Mouse (Mus musculus): ENCODE measurements at regions not wholly inside any gene's neighbourhood (a gene's known extent, or its start where the extent isn't known, plus 50 kb on each side); places are given as distances from the start of the nearest gene placed in this dataset.
A peak's percentile ranks its signal among the peaks of the same experiment; 100 is the strongest.

DNA sequence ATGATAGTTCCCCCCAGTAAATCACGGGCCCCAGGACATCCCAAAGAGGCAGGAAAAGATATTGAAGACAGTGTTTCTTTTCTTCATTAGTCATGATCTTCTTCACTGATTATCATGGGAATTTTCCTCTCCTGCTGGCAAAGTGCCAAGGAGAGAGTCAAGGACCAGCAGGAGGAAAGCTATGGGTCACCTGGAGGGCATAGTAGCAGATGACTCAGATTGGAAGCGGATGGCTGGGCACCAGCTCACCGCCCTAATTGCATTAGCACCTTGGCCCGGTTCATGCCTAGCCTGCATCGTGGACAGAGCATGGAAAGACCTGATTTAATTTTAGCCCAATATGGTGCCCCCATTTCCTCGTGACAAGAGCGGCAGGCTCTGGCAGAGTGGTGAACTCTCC is 132.2 kb downstream of the Ttc8 start:
- DNase-seq: peak in 1 of 2 experiments; percentile 3
- no peaks in the 10 kb centered on the region for H3K4me1 ChIP-seq (ENCODE audit: control insufficient read depth, insufficient read depth, low read length)
- no peak overlapping the region for H3K4me3 ChIP-seq
- no peaks in the 10 kb centered on the region for H3K36me3 ChIP-seq (ENCODE audit: control insufficient read depth, insufficient read depth, low read length)
- H3K9ac ChIP-seq (ENCODE audit: low read depth, low read length): no peak overlapping the region
- H3K27ac ChIP-seq: no peak overlapping the region
- H3K27me3 ChIP-seq (ENCODE audit: control insufficient read depth, insufficient read depth, low read length): no peaks in the 10 kb centered on the region
- WGBS: 72% methylated on average over 7 of the region's 7 CpGs
- no peak for TF ChIP-seq POLR2A (IDR thresholded peaks at IDR 0.05; ENCODE audit: insufficient read depth, low read depth, low read length)
- TF ChIP-seq EP300 (IDR thresholded peaks at IDR 0.05; ENCODE audit: insufficient read depth, low read depth, low read length): no peak
- no peak for TF ChIP-seq CTCF (IDR thresholded peaks at IDR 0.05)
- no peaks in the 10 kb centered on the region for H3K79me2 ChIP-seq (replicated peaks; ENCODE audit: control insufficient read depth, insufficient read depth, low read length)
- intact Hi-C loops (cut with DNase I): no loop called here

DNA sequence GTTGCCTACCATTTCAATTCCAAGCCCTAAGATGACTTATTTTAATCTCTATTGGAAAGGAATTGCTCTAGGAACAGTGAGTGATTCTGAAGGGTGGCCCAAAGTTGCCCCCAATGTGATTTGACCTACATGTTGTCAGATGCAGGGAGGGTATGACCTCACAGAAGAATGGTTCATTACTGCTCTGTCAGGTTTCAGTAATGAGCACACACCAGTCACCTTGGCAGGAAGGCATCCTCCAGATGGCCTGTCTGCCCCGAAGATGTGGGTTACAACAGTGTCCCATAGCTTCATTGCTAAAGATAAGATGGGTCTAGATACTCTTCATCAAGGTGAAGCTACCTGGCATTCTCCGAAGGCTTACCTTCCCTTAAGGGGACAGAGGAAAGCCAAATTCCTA is 137.1 kb downstream of the Ttc8 start:
- Histone ChIP-seq H3K4me3 (no peak overlapping the region), H3K36me3 (ENCODE audit: control insufficient read depth, insufficient read depth, low read length) (no peaks in the 10 kb centered on the region), H3K27ac (no peak overlapping the region), H3K79me2 (replicated peaks; ENCODE audit: control insufficient read depth, insufficient read depth, low read length) (no peaks in the 10 kb centered on the region), H3K4me1 (ENCODE audit: control insufficient read depth, insufficient read depth, low read length) (no peaks in the 10 kb centered on the region), H3K27me3 (ENCODE audit: control insufficient read depth, insufficient read depth, low read length) (no peaks in the 10 kb centered on the region), H3K9ac (ENCODE audit: low read depth, low read length) (no peak overlapping the region)
- DNase-seq: no peak
- WGBS: 82% methylated on average over 2 of the region's 2 CpGs
- TF ChIP-seq CTCF (IDR thresholded peaks at IDR 0.05) (no peak), EP300 (IDR thresholded peaks at IDR 0.05; ENCODE audit: insufficient read depth, low read depth, low read length) (no peak)
- intact Hi-C loops (cut with DNase I): no loop called here

DNA sequence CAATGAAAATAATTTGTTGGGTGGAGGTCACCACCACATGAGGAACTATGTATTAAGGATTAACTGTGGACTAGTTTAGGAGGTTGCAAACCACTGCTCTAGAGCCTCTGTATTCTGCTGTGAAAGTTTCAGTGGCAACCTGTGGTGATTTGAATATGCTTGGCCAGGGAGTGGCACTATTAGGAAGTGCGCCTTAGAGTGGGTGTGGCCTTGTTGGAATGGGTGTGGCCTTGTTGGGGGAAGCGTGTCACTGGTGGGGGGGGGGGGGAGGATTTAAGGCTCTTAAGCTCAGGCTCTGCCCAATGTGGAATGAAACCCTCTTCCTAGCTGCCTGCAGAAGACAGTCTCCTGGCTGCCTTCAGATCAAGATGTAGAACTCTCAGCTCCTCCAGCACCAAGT is 138.5 kb downstream of the Ttc8 start:
- WGBS: 70% methylated on average over 2 of the region's 2 CpGs
- no peak for DNase-seq
- Histone ChIP-seq H3K27me3 (ENCODE audit: control insufficient read depth, insufficient read depth, low read length) (no peaks in the 10 kb centered on the region), H3K9ac (ENCODE audit: low read depth, low read length) (no peak overlapping the region), H3K36me3 (ENCODE audit: control insufficient read depth, insufficient read depth, low read length) (no peaks in the 10 kb centered on the region), H3K4me1 (ENCODE audit: control insufficient read depth, insufficient read depth, low read length) (no peaks in the 10 kb centered on the region), H3K27ac (no peak overlapping the region), H3K79me2 (replicated peaks; ENCODE audit: control insufficient read depth, insufficient read depth, low read length) (no peaks in the 10 kb centered on the region), H3K4me3 (no peak overlapping the region)
- intact Hi-C loops (cut with DNase I): no loop called here
- TF ChIP-seq EP300 (IDR thresholded peaks at IDR 0.05; ENCODE audit: insufficient read depth, low read depth, low read length): no peak

DNA sequence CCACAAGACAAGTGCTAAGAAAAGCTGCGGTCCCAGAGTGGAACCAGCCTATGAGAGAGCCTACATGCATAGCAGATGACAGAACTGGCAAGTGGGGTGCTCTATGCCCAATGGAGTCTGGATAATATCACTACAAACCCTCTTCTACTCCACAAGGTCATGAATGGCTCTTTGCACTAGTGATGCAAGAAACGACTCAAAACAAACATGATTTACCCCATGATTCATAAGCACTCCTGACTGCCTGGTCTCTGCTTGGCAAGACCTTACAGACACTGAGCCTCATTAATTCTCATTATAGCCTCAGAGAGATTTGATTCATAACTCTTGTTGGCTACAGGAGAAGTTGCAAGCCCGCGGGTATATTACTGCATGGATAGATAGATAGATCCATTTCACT is 139.1 kb downstream of the Ttc8 start:
- intact Hi-C loops (cut with DNase I): no loop called here
- TF ChIP-seq EP300 (IDR thresholded peaks at IDR 0.05; ENCODE audit: insufficient read depth, low read depth, low read length) (no peak), CTCF (IDR thresholded peaks at IDR 0.05) (no peak), POLR2A (IDR thresholded peaks at IDR 0.05; ENCODE audit: insufficient read depth, low read depth, low read length) (no peak)
- no peaks in the 10 kb centered on the region for H3K36me3 ChIP-seq (ENCODE audit: control insufficient read depth, insufficient read depth, low read length)
- no peak overlapping the region for H3K27ac ChIP-seq
- no peaks in the 10 kb centered on the region for H3K79me2 ChIP-seq (replicated peaks; ENCODE audit: control insufficient read depth, insufficient read depth, low read length)
- no peaks in the 10 kb centered on the region for H3K4me1 ChIP-seq (ENCODE audit: control insufficient read depth, insufficient read depth, low read length)
- no peak for DNase-seq
- WGBS: 89% methylated on average over 4 of the region's 4 CpGs
- no peak overlapping the region for H3K4me3 ChIP-seq
- H3K9ac ChIP-seq (ENCODE audit: low read depth, low read length): no peak overlapping the region
- no peaks in the 10 kb centered on the region for H3K27me3 ChIP-seq (ENCODE audit: control insufficient read depth, insufficient read depth, low read length)

DNA sequence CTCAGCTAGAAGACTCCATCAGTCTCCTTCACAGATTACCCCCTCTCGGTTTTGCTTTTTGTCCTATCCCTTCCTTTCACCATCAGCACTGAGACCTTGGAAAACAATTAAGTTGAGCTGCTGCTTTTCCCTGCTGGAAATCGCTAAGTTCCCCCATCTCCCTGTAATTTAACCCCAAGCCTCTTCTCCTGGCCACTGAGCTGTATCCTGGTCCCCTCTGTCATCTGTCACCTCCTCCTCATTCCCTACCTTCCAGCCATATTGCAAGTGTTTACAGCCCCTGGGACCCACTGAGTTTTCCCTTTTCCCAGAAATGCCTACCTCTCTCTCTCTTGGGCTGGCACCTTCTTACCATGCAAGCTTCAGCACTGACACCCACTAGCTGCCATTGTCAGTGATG is 140.3 kb downstream of the Ttc8 start:
- no peaks in the 10 kb centered on the region for H3K27me3 ChIP-seq (ENCODE audit: control insufficient read depth, insufficient read depth, low read length)
- no peaks in the 10 kb centered on the region for H3K4me1 ChIP-seq (ENCODE audit: control insufficient read depth, insufficient read depth, low read length)
- DNase-seq: no peak
- no peaks in the 10 kb centered on the region for H3K79me2 ChIP-seq (replicated peaks; ENCODE audit: control insufficient read depth, insufficient read depth, low read length)
- intact Hi-C loops (cut with DNase I): no loop called here
- TF ChIP-seq EP300 (IDR thresholded peaks at IDR 0.05; ENCODE audit: insufficient read depth, low read depth, low read length) (no peak), POLR2A (IDR thresholded peaks at IDR 0.05; ENCODE audit: insufficient read depth, low read depth, low read length) (no peak)
- H3K36me3 ChIP-seq (ENCODE audit: control insufficient read depth, insufficient read depth, low read length): no peaks in the 10 kb centered on the region
- no peak overlapping the region for H3K9ac ChIP-seq (ENCODE audit: low read depth, low read length)
- WGBS: 45% methylated on average over 2 of the region's 2 CpGs
- H3K27ac ChIP-seq: no peak overlapping the region
- no peak overlapping the region for H3K4me3 ChIP-seq

DNA sequence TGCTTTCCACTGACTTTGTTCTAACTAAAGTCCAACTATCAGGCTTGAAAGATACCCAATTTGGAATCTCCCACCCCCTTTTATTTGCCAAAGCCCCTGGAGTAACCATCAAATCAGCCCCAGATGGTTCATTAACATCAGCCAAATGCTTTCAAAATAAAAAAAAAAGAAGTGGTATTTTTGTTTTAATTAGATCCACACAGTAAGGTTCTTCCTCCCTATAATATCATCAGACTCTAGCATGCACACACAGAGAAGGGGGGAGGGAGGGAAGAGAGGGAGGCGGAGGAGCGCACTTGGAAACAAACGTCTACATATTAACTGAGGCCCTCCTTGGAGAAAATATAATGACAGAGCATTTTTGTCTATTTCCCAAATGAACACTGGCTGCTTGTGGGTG is 143.1 kb downstream of the Ttc8 start:
- H3K27me3 ChIP-seq (ENCODE audit: control insufficient read depth, insufficient read depth, low read length): no peaks in the 10 kb centered on the region
- no peak for DNase-seq
- intact Hi-C loops (cut with DNase I): no loop called here
- TF ChIP-seq CTCF (IDR thresholded peaks at IDR 0.05) (no peak), POLR2A (IDR thresholded peaks at IDR 0.05; ENCODE audit: insufficient read depth, low read depth, low read length) (no peak), EP300 (IDR thresholded peaks at IDR 0.05; ENCODE audit: insufficient read depth, low read depth, low read length) (no peak)
- no peak overlapping the region for H3K9ac ChIP-seq (ENCODE audit: low read depth, low read length)
- H3K27ac ChIP-seq: no peak overlapping the region
- no peak overlapping the region for H3K4me3 ChIP-seq
- WGBS: 66% methylated on average over 3 of the region's 3 CpGs
- H3K4me1 ChIP-seq (ENCODE audit: control insufficient read depth, insufficient read depth, low read length): no peaks in the 10 kb centered on the region; the same call in 1 of the 2 replicates
- no peaks in the 10 kb centered on the region for H3K36me3 ChIP-seq (ENCODE audit: control insufficient read depth, insufficient read depth, low read length)
- no peaks in the 10 kb centered on the region for H3K79me2 ChIP-seq (replicated peaks; ENCODE audit: control insufficient read depth, insufficient read depth, low read length)

DNA sequence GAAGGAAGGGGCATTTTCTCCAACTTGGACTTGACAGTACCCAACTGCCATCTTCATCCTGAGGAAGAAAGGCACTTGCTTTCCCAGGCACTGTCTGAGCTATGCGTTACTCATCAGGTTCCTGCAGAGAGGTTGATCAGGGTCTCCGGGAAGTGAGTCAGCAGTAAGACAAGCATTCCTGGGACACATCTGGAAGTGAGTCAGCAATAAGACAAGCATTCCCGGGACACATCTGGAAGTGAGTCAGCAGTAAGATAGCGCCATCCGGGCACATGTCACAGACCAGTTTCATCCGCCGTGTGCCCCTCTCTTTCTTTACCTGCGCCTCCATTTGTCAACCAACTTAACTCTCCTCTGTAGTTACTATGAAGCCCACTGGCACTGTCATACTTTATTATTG is 143.5 kb downstream of the Ttc8 start:
- no peak overlapping the region for H3K4me3 ChIP-seq
- intact Hi-C loops (cut with DNase I): no loop called here
- H3K27ac ChIP-seq: no peak overlapping the region
- no peaks in the 10 kb centered on the region for H3K79me2 ChIP-seq (replicated peaks; ENCODE audit: control insufficient read depth, insufficient read depth, low read length)
- H3K36me3 ChIP-seq (ENCODE audit: control insufficient read depth, insufficient read depth, low read length): no peaks in the 10 kb centered on the region
- 44% methylated on average over 8 of the region's 8 CpGs for WGBS
- no peaks in the 10 kb centered on the region; the same call in 1 of the 2 replicates for H3K4me1 ChIP-seq (ENCODE audit: control insufficient read depth, insufficient read depth, low read length)
- no peak overlapping the region for H3K9ac ChIP-seq (ENCODE audit: low read depth, low read length)
- TF ChIP-seq EP300 (IDR thresholded peaks at IDR 0.05; ENCODE audit: insufficient read depth, low read depth, low read length) (no peak), CTCF (IDR thresholded peaks at IDR 0.05) (no peak), POLR2A (IDR thresholded peaks at IDR 0.05; ENCODE audit: insufficient read depth, low read depth, low read length) (no peak)
- H3K27me3 ChIP-seq (ENCODE audit: control insufficient read depth, insufficient read depth, low read length): no peaks in the 10 kb centered on the region
- DNase-seq: no peak

Data from heart, adult 2 months (tissue).